Mouse (Mus musculus) E14TG2a.4 (cell line): ENCODE measurements around the gene Sash1.

ENCODE experiments used
- H3K27me3 ChIP-seq: 2 replicates; pipeline ENCODE4 v1.6.1; 2014; ENCODE audit warnings: low read length, control low read depth; ENCODE audit not compliant: insufficient read depth
- H3K36me3 ChIP-seq: 2 replicates; pipeline ENCODE4 v1.6.1; 2014; ENCODE audit warnings: low read length, control low read depth; ENCODE audit not compliant: insufficient read depth
- H3K4me1 ChIP-seq: replicated peaks from 2 replicates; pipeline ENCODE4 v1.6.1; 2014; ENCODE audit warnings: low read depth, low read length, control low read depth
- H3K4me3 ChIP-seq: replicated peaks from 2 replicates; pipeline ENCODE4 v1.5.1; 2014; ENCODE audit warnings: mild to moderate bottlenecking, low read length
- H3K9me3 ChIP-seq: 2 replicates; pipeline ENCODE4 v1.6.1; 2014; ENCODE audit warnings: low read length, control low read depth
- CTCF ChIP-seq: conservative IDR thresholded peaks from 2 replicates; pipeline ENCODE4 v1.5.1; 2014; ENCODE audit warnings: low read length
- NANOG ChIP-seq: IDR thresholded peaks from 2 replicates; pipeline ENCODE4 v1.6.1; 2014; ENCODE audit warnings: borderline replicate concordance, low read length, mixed read lengths
- POU5F1 ChIP-seq: IDR thresholded peaks from 2 replicates; pipeline ENCODE4 v1.6.1; 2014; ENCODE audit warnings: low read length, borderline replicate concordance

Gene Sash1

DNA sequence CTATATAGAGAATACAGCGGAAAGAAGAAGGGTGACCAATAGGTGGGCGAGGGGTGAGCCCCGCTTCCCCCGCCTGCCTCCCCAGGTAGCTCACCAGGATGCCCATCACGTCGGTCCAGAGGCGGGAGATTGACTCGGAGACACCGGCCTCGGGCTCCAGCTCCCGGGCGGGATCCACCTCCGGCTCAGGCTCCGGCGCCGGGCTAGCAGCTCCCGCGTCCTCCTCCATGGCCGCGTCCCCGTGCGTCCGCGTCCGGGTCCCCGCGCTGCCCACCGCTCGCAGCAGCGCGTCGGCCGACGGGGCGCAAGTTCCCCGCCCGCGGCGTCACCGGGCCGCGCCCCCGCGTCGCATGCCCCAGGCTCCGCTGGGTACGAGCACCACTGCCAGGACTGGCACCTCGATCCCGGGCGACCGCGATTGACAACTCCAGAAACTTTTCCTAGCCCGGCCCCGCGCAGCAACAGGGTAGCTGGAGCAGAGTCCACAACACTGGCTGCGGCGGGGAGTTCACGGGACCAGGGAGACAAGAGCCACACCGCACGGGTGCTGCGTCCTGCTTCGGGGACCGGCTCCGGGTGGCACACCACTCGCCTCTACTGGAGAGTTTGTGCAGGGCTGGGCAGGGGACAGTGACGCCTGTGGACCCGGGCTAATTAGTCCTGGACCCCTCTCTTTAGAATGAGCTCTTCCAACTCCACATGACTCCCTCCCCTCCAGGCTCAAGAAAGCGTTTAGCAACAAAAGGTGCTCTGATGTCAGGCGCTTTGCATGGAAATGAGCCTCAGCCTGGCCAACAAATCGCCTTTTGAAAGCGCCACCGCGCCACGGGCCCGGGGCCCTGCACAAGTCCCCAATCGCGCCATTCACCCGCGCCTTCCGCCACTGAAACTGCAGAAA is at the start of gene Sash1:
Sash1 (minus strand) TSS at position 441 of the 898 bp plus-strand sequence.
- Histone ChIP-seq H3K4me1 (peaks cover 76% of the 10 kb centered on the region), H3K9me3 (no peaks in the 10 kb centered on the region)
- TF ChIP-seq NANOG (peak; percentile 22; the same call in 1 of the 2 replicates), POU5F1 (no peak)

GRCm38 (mm10) chr10:8935601-8936000 is 49.7 kb upstream of the Sash1 start:
- no peak for TF ChIP-seq NANOG
- no peak for TF ChIP-seq CTCF
- TF ChIP-seq POU5F1: no peak
- no peaks in the 10 kb centered on the region for H3K9me3 ChIP-seq

More for the DNA sequence above, at the start of gene Sash1:
- Histone ChIP-seq H3K36me3 (no peaks in the 10 kb centered on the region), H3K27me3 (no peaks in the 10 kb centered on the region), H3K4me3 (peak within 1 kb of the TSS; percentile 91)

GRCm38 (mm10) chr10:8933451-8934372 is 47.8 kb upstream of the Sash1 start:
- Histone ChIP-seq H3K9me3 (no peaks in the 10 kb centered on the region), H3K36me3 (no peaks in the 10 kb centered on the region), H3K4me1 (peaks cover 31% of the 10 kb centered on the region), H3K27me3 (no peaks in the 10 kb centered on the region), H3K4me3 (no peak overlapping the region)
- TF ChIP-seq POU5F1: no peak
- no peak for TF ChIP-seq CTCF
- TF ChIP-seq NANOG: no peak

More at GRCm38 (mm10) chr10:8935601-8936000, 49.7 kb upstream of the Sash1 start:
- no peaks in the 10 kb centered on the region for H3K36me3 ChIP-seq
- H3K4me3 ChIP-seq: no peak overlapping the region
- no peaks in the 10 kb centered on the region for H3K27me3 ChIP-seq
- peaks cover 19% of the 10 kb centered on the region for H3K4me1 ChIP-seq

- Histone ChIP-seq H3K9me3 (no peaks in the 10 kb centered on the region), H3K27me3 (no peaks in the 10 kb centered on the region), H3K4me3 (no peak overlapping the region), H3K36me3 (no peaks in the 10 kb centered on the region), H3K4me1 (peaks cover 31% of the 10 kb centered on the region)
- TF ChIP-seq POU5F1 (no peak), CTCF (no peak), NANOG (no peak)
Measured at GRCm38 (mm10) chr10:8931548-8932240, 45.8 kb upstream of the Sash1 start.

- peaks cover 29% of the 10 kb centered on the region for H3K4me1 ChIP-seq
- no peak overlapping the region for H3K4me3 ChIP-seq
- no peaks in the 10 kb centered on the region for H3K27me3 ChIP-seq
- TF ChIP-seq POU5F1 (no peak), CTCF (no peak), NANOG (no peak)
- H3K36me3 ChIP-seq: no peaks in the 10 kb centered on the region
- no peaks in the 10 kb centered on the region for H3K9me3 ChIP-seq
Measured at GRCm38 (mm10) chr10:8930672-8931071, 44.8 kb upstream of the Sash1 start.

DNA sequence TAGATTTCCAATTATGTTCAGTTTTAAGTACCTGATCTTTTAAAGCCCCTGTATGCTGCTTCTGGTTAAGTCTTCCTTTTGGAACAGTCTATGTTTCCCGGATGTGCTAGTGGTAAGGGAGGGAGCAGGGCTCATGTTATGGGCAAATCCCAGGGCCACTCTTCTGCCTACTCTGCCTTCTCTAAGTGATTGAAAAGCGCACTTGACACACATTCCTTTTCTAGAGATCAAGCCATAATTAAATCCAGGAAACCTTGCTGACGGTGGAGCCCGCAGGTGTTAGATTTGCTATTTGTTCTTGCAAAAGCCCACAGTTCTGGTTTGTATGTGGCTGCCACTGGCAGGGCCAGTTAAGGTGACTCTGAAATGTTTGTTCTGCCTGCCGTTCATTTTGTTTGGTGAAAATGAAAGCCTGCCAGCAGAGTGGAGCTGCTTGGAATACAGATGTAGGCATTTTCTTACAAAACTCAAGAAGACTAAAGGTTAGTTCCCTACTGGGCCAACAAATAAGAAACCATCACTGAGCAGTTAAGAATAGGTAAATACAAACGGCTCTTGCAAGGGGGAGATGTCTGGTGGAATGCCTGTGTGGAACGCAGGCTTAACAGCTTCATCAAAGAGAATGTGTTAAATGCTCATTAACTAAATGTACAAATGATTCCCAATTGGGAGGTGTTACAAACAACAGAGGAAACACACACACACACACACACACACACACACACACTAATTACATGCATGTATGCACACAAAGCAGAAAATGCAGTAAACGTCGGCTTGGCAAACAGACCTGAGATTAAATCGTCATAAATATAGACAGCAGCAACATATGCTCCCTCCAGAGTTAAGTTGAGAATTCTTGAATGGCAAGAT is 43.1 kb upstream of the Sash1 start:
- TF ChIP-seq NANOG (peak; percentile 76; the same call in 1 of the 2 replicates), CTCF (no peak)
- H3K4me1 ChIP-seq: peaks cover 13% of the 10 kb centered on the region
- H3K36me3 ChIP-seq: no peaks in the 10 kb centered on the region
- H3K4me3 ChIP-seq: no peak overlapping the region
- 0 out of 2 replicates have a peak, but pooled peaks cover 2% of the 10 kb centered on the region for H3K27me3 ChIP-seq
- H3K9me3 ChIP-seq: no peaks in the 10 kb centered on the region

GRCm38 (mm10) chr10:8928261-8928660 is 42.4 kb upstream of the Sash1 start:
- H3K27me3 ChIP-seq: 0 out of 2 replicates have a peak, but pooled peaks cover 2% of the 10 kb centered on the region
- TF ChIP-seq CTCF (no peak), NANOG (no peak), POU5F1 (no peak)
- peaks cover 12% of the 10 kb centered on the region for H3K4me1 ChIP-seq
- H3K36me3 ChIP-seq: no peaks in the 10 kb centered on the region
- no peaks in the 10 kb centered on the region for H3K9me3 ChIP-seq
- H3K4me3 ChIP-seq: no peak overlapping the region
